Mouse (Mus musculus) brain, adult 2 months (tissue): ENCODE measurements at regions not wholly inside any gene's neighbourhood (a gene's known extent, or its start where the extent isn't known, plus 50 kb on each side); places are given as distances from the start of the nearest gene placed in this dataset.

ENCODE experiments used
- DNase-seq: peaks from one replicate; pipeline ENCODE4 v3.0.0; 2011; ENCODE audit warnings: low read depth, low spot score

DNA sequence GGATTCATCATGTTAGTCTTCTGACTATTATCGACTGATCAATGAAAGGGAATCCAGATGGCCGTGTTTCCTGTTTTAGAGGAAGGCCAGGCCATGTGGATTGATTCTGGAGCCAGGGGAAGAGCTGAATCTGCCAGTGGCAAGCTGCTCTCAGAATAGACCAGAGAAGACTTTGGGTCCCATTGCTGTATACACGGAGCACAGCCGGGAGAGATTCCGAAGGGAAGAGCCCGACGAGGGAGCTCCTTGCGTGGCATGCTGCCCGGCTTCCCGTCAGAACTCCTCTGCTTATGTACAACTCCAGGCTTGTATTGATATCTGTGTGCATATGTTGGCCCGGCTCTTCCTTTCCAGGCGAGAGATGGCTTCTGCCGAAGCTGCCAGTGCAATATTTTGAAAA lies 252.2 kb upstream of the Trib2 start:
- DNase-seq, result peak; percentile 45

DNA sequence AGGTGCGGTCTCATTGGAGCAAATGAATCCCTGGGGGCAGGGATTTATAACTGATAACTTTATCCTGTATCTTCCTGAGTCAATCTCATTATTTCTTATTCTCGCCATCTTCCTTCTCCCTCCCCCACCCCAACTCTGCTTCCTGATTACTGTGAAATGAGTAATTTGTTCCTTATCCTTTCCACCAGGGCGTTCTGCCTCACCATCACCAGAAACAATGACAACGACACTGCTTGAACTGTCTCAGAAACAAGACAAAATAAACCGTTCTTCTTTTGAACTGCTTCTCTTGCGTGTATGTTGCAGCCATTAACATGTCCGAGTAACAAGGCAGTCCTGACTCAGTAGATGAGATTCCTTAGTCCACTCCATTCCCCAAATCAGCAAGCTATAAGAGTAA lies 246.0 kb upstream of the Trib2 start:
- no peak for DNase-seq

DNA sequence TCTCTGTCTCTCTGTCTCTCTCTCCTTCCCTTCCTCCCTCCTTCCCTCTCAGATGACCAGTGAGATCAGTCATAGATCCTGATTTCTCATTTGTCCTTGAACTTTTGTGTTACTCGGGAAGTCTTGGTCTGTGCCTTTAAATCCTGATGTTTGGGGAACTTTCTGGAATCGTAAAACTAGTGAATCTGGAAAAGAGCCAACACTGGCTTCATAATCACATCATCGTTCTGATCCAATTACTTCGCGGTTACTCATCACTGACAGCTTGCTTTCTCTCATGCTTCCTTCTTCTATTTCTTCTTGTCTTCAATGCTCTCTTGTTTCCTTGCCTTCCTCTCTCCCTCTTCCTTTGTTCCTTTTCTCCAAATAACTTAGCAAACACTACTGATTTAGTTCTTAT lies 243.7 kb upstream of the Trib2 start:
- no peak for DNase-seq

DNA sequence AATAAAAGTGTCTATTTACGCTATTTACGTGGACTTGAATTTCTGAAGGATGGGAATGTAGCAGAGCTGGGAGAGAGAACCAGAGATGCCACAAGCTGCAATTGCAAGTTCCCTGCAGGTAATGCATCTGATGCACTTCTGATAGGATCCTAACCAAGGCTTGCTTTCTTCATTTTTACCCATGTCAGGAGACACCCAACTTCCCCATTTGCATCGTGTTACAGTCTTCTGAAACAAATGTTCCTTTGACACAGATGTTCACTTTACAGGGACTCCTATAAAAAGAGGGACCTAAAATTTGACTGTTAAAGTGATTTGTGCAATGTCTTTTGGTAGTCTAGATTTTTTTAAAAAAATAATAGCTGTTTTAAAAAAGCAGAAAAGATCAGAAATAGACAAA lies 241.5 kb upstream of the Trib2 start:
- no peak for DNase-seq

DNA sequence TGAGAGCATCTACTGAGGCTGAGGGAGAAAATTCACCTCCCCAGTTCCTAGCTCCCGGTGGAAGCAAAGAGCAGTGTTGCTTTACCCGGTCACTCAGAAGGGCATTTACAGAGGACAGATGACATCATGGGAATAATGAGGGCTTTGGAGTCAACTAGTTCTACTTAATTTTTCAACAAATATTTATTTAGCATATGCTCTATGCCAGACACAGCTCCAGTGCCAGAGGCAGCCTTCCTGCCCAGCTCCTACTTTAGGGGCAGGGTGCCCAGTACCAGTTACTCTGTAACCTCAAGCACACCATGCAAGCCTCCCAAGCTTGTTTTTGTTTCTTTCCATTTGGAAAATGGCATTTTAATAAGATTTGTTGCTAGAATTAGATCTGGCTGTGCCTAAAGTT lies 240.1 kb upstream of the Trib2 start:
- no peak for DNase-seq

DNA sequence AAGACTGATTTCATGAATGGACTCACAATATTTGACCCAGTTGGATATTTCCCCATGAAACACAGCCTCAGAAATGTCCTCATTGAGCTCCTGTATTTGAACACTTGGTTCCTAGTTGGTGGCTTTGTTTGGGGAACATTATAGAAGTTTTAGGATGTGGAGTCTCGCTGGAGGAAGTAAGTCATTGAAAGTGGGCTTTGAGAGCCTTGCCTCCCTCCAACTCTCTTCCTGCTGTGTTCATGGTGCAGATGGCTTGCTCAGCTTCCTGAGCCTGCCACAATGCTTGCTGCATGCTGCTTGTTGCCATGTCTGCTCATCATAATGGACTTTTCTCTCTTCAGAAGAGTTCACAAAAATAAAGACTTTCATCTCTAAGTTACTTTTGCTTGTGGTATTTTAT lies 239.5 kb upstream of the Trib2 start:
- no peak for DNase-seq

DNA sequence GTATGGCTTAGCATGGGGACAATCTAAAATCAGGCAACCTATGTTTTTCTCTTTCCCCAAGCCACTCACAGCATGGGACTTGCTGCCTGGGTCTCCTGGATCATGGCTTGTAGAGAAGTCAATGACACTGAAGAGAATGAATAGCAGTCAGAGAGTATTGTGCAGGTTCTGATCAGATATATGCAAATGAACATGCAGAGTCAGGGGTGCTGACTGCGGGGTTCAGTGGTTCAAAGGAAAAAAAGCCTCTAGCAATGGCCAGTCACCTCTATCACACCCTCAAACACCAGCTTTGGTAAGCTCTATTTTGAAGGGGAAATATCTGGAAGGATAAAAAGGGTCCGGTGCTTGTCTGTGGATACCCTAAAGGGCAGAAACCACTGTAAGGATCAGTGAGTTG lies 237.9 kb upstream of the Trib2 start:
- no peak for DNase-seq

DNA sequence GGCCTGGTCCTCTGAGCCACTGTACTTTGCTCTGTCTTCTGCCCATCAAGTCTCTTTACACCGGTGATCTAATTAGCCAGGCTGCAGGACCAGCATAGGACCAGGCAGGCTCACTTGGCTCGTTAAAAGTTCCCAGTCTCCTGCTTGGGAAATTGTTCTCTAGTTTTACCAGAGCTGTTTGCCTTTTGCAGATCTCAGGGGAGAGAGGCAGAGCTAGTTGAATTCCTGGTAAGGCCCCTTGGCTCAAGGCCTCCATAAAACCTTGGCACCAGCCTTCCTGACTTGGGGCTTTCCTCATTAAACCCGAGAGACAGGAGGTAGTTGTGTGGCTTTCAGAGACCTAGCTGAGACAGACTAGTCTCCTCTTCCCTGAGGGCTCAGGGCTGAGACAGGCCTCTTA lies 237.0 kb upstream of the Trib2 start:
- no peak for DNase-seq

DNA sequence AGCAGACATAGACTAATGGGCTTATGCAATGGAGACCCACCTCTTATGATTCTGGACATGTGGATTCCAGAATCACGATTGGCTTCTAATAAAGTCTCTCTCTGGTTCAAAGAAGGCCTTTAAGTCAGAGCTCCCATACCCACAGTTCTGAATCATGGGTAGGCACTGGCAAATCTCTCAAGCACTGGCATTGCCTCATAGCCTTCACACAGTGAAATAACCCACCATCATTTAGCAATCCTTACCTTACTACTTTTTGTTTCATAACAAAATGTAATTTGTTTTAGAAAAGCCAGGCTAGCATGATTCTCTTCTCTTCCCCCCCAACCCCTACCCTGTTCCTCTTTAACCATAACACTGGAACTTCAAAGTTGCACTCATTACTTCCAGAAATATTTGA lies 236.3 kb upstream of the Trib2 start:
- no peak for DNase-seq

DNA sequence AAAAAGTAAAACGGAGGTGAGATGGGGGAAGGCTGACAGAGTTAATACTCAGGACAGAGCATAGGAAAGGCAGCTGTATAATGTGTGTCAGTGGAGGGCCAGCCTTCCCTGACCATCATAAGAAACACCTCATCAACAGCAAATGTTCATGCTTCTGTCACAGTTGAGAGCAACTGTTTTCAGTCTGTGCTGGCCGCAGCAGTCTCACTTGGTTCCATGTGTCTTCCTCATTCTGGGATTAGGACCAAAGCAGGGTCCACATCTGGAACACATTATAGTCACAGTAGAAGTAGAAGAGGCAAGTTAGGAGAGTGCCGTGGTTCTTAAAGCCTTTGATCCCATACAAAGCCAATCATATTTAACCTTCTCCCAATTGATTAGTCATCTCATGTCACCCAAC lies 235.6 kb upstream of the Trib2 start:
- DNase-seq, result no peak

DNA sequence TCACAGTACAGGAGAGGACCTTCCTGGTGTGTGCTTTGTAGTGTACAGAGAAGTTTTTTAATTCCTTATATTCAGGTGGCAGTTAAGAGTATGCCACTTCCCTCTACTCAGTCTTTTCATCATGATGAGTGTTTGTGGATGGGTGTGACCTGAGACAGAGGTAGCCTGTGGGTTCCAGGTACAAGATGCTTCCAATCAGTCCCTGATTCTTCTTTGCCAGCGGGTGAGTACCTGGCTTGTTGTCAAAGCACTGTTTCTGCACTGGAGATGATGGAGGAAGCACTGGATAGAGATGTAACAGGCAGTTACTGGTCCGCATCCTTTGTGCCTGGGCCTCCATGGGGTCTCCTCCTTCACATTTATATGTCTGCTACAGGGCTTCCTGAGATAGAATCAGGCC lies 234.7 kb upstream of the Trib2 start:
- no peak for DNase-seq

DNA sequence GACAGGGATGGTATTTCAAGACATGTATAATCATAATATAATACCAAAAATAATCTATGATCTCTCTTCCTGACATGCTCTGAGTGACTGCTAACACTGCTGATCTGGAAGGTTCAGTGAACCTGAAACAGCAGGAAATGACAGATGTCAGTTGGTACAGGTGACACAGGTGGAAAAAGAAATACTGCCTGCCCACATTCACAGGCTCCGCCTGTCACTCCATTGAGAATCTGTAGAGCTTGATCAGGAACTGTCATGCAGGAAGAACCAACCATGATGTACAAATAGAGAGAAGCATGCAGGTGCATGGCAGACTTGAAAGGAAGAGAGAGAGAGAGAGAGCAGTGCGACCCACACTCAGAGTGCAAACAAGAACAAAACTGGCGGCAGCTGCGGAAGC lies 232.8 kb upstream of the Trib2 start:
- no peak for DNase-seq

DNA sequence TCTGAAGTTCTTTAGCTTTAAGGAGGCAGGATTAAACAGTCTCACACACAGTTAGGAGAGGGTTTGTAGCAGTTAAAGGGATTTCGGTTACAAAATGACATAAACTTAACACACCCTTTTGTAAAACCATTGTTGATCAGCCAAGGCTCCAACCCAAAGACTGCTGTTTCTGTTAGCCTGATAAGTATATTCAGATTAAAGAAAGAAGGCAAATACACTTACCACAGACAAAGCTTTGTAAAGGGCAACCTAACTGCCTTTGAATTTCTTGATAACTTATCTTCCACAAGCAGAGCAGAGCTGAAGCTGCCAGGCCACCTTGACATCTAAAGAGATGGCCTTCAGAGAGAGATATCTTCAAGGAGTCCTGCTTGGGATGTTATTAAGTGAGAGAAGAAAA lies 229.9 kb upstream of the Trib2 start:
- DNase-seq, result no peak

DNA sequence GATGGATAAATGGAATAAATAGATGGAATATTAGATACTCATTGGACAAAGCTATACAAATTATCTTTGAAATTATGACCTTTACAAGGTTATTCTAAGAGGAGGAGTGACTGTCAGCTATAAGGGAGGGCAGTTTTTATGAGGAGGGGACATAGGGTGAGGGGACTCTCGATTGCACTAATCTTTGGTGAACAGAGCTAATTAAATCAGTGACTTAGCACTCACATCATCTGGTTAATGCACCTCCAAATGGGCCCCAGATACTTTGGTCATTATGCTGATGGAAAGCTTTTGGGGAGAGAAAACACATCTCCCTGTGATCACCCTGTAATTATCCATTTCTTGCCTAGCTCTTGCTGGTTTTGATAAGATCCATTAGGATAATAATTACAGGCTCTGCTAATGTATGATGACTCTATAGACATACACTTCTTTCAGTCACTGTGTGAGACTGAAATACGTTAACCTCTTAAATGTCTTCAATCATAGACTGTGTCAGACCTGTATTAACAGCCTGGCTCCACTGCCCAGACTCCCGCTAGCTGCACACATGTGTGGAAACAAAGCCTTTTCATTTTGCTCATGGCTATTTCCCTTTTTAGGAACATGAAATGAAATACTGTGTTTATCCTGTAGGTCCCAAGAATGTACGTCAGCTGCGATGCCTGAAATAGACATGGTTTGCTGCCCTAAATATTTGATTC lies 229.2 kb upstream of the Trib2 start:
- DNase-seq, result peak; percentile 19

DNA sequence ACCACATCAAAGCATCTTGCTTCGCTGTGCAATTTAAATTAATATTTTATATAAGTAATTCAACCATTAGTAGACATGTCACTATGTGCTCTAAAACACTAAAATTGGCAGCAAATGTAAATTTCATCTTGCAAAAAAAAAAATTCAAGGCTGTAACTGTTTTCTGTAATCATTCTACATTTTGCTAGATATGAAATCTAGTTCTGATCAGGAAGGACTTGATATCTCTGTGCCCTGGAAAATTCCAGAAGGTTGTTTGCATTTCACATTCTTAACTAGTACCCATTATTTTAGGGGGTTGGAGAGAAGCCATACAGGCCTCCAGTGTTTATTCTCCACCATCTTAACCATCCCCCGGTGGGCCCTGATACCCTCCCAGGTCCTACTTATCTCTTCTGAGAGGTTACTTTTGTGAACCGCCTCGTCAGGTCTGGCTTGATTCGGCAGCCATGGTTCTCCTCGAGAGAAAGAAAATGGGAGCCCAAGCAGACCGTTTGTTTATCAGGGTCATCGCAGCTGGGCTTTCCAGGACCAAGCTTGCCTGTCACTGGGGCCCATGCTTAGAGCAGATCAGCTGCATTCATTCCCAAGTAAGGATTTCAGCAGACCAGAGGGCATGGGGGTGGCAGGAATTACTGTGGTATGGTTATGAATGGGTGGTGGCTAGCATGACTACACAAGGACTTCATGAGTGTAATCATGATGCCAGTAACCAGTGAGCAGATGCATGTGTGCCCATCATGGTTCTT lies 226.9 kb upstream of the Trib2 start:
- no peak for DNase-seq

DNA sequence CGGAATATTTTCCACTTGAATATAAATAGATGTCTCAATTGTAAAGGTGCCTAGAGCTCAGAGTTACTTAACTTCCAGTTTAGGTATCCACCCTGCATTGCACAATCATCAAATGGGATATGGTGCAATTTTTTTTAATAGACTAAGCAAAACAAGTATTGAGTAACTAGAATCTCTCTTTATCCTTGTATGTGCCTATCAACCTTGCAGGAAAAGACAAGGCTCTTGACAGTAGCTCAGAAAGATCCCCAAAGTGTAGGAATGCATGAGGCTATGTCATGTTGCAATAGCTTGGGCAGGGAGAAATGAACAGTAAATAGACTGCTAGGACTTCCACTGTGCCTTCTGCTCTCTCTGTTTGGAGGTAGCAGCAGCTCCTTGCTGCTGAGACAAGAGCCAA lies 225.6 kb upstream of the Trib2 start:
- DNase-seq, result no peak

DNA sequence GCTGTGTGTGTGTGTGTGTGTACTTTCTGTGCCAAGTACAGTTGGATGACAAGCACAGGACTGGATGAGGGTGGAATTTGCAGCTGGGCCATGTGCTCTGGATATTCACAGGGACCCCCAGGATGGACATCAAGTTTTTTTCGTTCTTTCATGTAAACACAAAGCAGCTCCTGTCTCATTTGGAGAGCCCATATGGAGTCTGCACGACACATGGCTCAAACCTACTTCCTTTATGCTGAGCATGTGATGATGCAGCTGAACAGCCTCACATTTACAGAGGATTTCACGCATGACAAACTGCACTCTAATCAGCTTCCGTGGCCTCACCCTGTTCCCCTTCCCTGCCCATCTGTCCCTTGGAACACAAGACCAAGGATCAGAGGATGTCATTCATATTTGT lies 224.4 kb upstream of the Trib2 start:
- DNase-seq, result no peak

DNA sequence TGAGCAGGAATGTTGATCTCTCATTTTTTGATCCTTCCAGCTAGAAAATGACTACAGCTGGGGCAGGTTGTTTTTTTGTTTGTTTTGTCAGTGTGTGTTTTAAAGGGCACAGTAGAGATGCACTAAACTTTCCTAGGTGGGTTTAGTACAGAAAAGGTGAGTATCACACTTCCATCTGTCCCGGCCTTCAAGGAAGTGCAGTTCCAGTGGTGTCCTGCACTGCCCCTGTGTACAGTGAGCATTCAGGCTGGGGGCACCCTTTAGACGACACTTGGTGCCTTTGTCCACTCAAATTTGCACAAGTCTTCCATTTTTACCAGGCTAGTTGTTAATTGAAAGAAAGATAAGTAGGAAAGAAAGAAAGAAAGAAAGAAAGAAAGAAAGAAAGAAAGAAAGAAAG lies 218.8 kb upstream of the Trib2 start:
- DNase-seq, result no peak

DNA sequence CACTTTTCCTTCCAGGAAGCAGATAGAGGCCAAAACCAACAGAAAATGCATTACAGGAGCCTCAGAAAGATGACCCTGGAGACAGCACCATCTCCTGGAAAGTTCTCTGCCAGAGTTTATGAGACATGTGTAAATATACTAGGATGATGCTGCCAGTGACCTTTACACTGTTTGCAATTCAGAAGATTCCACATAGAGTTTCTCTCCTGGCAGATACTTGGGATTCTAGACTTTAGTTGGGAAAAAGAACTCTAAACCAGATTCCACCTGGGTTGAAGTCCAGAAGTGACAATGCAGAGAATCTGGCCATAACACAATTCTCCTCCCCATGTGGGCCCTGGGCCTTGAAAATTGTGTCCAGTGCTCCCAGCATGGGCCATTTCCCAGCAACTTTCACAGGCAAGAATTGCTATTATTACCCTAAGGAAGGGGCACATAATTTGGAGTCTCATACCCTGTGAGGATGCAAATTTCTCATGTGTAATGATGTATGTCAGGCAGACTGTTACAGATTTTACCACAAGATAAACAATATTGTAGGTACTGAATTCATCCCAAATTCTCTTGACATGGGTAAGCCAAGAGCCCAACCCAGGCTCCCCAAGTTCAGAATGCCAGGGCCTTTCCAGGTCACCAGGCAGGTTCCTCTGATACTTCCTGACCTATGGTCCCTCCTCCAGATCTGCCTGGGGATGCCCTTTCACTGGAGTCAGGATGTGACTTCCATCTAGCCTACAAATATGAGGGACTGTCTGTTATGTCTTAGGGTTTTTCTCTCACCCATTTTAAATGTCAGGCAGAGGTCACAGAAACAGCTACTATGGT lies 218.2 kb upstream of the Trib2 start:
- DNase-seq, result no peak

DNA sequence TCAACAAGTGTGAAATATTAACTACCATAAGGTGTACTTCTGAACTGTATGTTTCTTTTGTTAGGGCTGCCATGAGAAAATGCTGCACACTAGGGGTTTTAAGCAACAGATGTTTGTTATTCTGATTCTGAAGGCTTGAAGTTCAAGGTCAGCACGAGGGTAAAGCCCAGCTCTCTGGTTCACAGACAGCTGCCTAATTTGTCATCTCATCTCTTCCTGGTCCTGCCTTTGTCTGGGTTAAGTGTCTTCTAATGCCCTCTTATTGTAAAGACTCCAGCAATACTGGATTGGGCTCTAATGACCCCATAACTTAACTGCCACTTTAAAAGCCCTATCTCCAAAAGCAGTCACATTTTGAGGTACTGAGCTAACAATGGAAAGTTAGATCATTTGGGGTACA lies 209.9 kb upstream of the Trib2 start:
- DNase-seq, result no peak

DNA sequence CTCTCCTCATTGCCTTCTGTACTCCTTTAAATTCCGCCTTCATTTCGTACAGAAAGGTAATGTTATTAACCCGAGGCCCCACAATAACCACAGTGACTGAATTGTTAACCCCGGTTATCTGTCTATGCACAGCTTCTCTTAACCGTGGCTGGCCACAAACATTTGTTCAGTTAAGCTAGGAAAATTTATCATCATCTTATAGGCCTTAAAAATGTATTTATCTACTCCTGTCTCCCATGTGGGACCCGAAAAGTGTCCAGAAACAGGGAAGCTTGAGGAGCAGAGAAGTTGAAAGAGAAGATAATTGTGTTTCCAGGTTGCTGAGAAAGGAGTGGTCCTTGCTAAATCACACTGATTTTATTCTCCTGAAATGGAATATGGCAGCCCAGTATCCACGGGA lies 206.6 kb upstream of the Trib2 start:
- DNase-seq, result no peak

DNA sequence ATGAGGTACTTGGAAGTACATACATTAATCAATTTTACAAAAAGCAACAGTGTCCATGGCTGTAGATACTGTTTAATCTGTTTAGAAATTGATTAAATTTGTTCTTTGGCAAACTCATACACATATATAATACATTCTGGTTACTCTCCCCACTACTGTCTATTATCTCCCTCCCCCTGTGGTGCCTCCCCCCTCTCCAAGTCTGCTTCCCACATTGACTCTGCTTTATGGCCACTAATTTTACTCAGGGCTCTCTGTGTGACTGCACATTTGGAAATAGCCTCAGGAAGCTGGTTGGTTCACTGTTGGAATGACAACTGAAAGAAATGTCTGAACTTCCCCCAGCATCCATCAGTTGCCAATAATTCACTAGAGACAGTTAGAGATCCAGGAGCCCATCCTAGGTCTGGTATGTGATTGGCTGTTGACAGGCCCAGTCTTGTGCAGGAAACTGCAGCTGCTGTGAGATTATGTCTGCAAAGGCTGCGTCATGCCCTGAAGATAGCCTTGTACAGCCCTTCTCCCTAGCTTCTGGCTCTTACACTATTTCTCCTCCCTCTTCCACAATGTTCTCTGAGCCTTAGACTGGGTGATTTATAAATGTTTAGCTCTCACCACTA lies 204.6 kb upstream of the Trib2 start:
- DNase-seq, result no peak
